Mouse (Mus musculus): ENCODE results near the gene Kirrel.

Gene Kirrel

DNA sequence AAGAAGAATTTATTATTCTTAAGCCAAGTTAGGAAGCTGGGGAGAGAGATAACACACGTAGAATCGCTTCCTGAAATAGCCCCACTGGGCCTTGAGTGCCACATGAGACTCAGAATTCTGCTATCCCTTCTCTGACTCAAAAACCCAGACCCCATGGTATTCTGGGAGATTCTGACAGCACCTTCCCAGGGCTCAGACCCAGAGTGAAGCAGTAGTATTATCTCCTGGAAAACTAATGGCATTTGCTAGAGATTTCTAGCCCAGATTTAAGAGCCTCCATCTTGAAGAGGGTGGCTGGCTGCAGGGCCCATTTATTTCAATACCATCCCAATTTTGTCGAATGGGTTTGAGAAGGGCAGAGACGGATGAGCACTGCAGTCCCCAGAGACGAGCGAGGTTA, 6.9 kb downstream of the Kirrel start:
- in situ Hi-C loops (cut with MseI, MboI), result no loop called here

DNA sequence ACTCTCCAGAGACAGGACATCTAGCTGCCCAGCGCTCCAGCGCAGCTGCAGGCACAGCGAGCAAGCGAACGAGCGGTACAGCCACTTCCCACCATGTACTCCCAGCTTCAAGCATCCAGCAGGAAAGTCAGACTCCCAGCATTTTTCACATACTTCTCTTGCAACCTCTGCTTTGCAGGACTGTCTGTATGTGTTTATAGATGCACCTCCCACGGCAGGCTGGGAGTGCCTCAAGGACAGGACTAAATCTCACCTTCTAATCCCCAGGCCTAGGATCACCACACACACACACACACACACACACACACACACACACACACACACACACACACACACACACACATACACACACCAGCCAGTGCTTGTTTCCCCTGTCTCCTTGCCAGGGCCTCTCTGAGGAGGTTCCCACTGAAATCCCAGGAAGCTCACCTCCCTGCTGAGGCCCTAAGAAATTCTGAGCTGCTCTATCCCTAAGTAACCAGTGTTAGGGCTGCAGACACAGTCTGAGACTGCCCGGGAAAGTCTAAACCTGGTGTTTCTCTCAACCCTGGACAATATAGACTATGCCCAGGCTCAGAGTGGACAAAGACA, 9.2 kb downstream of the Kirrel start:
- in situ Hi-C loops (cut with MseI, MboI), result no loop called here

DNA sequence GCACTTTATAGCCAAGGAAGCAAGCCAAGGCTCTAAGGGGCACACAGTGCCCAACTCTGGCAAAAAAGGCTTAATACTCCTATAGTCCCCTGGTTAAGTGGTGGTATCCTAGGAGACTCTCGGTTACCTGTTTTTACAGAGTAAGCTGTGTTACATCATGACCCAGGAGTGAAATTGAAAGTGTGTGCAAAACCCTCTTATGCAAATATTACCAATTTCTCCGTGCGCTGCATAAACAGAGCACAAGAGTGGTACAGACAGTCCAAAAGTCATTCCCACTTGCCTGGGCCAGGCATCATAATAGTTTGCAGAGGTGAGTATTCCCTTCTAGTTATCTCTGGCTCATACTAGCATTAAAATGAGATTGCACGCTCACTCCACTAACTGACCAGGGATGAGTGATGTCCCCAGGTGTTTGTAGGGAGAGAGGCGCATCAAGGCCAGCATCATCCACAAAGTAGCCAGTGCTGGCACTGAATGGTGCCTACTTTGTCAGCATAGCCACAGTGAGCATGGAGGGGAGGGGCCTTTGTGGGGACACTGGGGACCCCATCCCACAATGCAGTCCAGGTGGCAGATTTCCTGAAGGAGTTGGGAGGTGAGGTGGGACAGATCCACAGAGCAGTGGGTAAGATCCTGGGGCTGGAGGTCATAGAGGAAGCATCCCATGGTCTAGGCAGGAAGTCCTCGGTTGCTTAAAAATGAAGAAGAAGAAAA, 10.3 kb downstream of the Kirrel start:
- in situ Hi-C loops (cut with MseI, MboI), result no loop called here

DNA sequence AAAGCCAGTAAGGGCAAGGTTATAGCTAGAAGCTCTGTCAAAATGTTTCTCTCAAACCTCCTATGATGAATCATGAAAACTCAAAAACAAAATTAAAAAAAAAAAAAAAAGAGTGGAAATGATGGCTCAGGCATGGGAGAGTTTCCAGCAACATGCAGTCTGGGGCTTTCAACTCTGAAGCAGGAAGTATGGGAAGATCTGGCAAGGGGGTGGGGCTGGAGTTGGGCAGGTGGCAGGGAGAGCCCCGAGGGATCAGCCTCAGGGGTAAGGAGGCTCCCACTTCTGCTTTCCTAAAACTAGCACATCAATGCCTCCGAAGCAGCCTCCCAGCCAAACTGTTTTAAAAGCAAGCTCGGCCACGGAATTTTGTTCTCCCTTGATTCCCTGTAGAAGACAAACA, 11.4 kb downstream of the Kirrel start:
- in situ Hi-C loops (cut with MseI, MboI), result no loop called here

DNA sequence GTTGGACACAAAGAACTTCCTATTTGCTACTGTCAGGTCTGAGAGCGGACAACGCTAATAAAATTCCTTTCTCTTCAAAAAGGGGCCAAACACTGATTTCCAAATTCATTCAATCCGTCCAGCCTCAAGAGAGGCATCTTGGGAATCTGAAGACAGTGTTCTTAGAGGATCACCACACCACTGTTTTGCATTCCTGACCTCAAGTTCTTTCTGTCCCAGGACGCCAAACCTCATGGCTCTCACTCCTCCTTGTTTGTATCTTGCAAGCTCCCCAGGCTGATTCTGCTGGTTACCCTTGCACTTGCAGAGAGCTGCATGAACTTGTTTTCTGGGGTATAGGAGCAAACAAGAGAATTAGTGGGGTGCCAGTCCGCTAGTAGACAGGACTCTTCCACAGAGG, 12.2 kb downstream of the Kirrel start:
- in situ Hi-C loops (cut with MseI, MboI), result no loop called here

DNA sequence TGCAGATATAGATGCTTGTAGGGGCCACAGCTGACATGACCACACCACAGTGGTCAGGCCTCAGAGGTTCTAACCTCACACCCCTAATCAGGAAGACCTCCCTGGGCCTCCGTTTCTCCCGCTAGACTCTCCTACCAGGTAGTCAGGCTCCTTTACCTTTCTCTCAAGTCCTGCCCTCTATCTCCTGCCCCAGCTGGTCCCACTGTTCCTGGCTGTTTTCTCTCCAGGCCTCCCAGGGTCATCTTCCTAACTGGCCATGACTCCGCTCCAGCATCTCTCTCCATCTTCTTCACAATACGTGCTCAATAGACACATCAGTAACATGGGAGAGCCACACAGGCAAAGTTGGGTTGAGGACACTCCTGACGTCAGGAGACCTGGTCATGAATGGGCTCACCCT, 12.9 kb downstream of the Kirrel start:
- in situ Hi-C loops (cut with MseI, MboI), result no loop called here

DNA sequence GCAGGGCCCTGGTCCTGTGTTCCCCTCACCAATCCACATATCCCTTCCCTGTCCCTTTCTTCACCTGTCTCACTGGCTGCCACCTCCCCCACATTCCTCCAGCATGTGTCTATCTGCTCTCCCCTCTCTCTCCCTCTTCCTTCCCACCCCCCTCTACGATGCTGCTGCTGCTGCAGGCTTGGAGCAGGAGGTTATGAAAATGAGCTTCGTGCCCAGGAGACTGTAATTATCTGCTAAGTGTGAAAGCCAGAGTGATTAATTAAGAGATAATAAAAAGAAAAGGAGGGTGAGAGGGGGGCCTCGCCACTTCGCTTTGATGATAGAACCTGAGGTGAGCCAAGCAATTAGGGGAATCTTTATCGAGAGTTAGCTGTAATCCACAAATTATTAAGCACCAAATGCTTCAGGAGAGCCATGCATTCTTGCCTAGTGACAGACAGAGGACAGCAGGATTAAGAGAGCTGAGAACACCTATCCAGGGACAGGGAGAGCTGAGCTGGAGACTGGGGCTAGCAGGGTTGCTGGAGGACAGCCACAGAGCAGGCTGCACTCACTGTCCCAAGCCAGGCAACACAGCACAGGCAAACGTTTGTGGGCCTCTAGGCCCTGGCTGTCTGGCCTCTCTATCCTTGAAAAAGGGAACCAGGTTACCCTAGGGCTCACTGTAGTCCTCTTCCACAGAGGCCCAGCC, 13.6 kb downstream of the Kirrel start:
- in situ Hi-C loops (cut with MseI, MboI), result no loop called here

DNA sequence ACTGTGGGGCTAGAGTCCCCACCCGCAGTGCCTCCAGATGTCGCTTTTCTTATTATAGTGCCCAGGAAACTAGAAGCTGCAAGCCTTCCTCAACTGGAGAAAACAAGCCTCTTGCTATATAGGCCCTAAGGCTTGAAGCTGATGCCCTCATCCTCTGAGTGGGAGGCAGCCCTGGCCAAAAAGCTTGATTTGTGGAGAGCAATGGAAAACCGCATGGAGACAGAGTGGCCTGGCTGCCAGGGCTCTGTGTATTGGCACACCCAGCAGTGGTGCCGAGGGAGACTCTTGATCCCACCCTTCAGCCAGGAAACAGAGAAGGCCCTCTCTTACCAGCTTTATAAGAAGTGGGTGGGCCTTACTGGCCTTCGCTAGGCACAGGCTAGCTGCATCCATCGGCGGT, 15.4 kb downstream of the Kirrel start:
- in situ Hi-C loops (cut with MseI, MboI), result no loop called here

DNA sequence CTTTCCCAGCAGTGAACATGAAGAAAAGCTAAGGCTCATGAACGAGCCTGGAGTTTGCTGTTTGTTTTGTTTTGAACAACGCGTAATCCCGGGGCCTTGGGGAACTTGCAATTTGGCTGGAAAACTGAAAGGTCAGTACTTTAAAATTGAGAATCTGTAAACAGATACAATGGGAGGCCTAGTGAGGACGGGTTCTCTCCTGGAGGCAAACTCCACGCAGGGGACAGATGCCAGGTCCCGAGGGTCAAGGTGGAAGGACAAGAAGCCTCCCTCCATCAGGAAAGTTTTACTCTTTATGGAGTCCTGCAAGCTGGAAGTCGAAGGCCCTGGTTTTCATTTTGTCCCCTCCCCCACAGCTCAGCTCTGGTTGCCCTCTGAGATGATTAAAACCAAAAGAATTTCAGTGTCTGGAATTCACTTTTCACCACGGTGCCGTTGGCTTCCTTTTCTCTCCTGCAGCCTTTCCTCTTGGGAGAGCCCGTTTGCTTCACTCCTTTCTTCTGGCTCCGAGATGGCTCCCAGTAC, 16.7 kb downstream of the Kirrel start:
- in situ Hi-C loops (cut with MseI, MboI), result no loop called here

DNA sequence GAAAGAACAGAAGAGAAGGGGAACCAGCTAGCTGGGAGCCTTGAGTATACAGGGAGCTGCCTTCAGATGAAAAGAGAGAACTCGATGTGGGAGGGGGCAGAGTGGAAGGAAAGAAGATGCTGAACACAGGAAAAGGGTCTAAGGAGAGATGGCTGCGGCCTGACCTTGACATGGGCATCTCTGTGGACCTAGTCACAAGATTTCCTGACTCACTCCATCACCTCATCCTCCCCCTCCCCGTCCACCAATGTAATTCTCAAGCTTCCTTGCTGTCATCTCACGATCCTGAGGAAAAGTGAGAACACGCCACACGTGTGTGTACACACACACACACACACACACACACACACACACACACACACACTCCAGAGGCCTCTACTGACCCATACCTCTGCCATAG, 17.2 kb downstream of the Kirrel start:
- in situ Hi-C loops (cut with MseI, MboI), result no loop called here

DNA sequence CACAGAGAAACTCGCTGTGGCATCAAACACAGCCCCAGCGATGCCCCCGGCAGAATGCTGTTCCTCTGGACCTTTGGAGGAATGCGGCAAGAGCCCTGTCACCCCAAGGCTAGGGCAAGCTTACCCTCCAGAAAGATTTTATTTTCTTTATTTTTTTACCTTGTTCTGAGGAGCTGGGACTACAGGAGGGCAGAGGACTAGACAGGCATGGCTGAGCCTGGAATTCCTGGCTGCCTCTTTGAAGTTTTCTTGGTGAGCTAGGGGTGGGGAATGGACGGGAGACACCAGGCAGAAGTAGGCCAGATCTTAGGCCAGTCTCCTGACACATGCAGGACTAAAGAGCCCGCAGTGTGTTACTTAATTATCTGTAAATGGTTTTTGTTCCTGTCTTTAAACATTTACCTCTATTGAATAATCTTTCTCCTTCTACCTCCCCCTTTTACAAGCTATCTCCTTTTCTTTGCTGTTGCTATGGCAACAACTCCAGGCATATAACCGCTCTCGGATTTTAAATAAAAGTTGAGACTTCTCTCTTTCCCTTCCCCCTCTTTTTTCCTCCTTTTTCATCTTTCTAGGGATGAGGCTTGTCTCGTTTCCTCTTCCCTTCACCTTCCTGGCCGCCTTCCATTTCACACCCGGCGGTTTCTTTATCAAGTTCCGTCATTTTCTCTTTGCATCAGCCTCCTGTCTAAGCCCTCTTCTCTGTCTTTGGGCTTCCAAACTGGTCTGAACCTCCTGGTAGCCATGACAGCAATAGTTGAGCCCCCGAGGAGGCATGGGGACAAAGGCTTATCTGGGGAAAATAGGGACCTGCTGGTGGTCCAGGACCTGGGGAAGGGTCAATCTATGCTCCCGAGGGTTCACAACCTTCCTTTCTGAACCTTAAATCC, 19.9 kb downstream of the Kirrel start:
- in situ Hi-C loops (cut with MseI, MboI), result no loop called here

DNA sequence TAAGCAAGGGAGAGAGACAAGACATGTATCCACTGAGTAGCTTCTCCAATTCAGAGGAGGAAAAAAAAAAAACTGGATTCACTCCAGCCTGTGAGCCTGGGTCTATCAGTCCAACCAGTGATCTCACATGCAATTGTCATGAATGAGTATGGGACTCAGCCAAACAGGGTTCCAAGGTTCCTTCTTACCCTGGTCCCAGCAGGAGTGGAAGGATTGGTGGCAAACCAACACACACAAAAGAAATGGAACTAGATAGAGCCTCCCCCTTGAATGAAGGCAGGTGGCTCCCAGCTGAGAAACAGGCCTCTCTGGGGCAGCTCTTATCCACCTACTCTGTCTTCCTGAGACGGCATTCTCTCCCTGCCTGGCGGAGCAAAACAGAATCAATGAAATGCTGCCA, 21.5 kb downstream of the Kirrel start:
- in situ Hi-C loops (cut with MseI, MboI), result no loop called here

DNA sequence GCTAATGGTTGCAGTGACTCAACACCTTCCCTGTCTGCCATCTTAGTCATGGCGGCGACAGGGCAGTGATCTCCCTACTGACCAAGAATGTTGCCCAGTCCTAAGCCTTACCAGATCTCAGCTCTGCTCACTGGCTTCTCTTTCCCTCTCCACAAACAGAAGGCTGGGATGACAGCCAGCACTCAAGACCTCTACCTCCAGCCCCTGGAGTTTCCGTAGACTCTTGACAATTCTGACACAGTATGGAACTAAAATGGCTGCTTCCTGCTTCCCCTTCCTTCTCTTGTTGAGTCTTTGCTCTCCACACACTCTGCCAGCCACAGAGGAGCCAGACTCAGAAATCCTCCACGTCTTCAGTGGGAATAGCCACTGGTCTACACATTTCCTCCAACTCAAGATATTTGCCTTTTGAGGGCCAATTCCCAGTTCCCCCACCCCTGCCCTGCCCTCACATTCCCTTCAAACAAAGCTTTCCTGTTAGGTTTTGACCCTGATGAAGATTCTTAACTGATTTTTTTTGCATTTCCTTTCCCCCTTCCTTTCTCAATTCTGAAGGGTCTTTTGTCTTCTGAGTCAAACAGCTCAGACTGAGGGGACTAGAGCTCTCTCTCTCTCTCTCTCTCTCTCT, 22.3 kb downstream of the Kirrel start:
- in situ Hi-C loops (cut with MseI, MboI), result no loop called here

DNA sequence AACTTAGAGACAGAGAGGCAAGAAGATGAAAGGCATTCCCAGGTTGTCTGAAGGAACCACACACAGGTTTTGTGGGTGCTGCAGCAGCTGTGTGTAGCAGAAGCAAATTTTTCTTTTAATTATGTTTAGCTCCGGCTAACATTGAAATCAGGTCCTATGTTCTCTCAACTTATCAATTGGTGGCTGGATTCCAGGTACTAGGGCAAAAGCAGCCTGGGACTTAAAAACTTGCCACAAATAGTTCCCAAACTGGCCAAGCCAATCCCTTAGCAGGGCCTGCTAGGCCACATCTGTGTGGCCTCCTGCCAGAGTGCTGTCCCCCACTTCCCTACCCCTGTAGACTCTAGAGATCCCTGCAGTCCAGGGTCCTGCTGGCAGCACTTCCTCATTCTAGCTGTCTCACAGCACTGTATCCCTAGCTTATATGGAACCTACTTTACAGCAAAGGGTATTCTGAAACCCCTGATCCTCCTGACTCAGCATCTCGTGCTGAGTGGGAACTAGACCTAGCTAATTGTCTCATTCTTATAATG, 23.2 kb downstream of the Kirrel start:
- in situ Hi-C loops (cut with MseI, MboI), result no loop called here

DNA sequence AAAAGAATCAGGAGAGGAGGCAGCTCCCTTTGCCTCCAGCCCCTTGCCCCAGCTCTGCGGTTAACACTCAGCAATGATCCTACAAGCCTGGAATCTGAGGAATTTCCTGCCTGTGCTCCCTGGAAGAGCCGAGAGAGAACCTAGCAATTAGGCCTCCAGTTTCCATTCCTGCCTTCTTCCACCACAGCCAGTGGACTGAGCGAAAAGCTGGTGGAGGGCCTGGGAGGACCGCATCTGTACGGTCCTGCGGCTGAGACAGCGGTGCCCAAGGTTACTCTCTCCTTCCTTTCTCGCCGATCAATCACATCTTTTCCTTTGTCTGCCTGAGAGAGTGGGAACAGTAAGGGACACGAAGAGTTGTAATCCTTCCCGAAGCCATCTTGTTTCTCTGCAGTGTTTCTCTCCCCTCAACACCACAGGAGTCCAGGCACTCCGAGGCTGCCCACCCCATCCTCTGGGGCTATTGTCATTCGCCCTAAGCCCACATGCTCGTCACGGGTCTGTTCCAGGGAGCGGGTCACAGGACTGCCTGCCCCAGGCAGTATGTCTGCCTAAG, 23.8 kb downstream of the Kirrel start:
- in situ Hi-C loops (cut with MseI, MboI), result no loop called here

DNA sequence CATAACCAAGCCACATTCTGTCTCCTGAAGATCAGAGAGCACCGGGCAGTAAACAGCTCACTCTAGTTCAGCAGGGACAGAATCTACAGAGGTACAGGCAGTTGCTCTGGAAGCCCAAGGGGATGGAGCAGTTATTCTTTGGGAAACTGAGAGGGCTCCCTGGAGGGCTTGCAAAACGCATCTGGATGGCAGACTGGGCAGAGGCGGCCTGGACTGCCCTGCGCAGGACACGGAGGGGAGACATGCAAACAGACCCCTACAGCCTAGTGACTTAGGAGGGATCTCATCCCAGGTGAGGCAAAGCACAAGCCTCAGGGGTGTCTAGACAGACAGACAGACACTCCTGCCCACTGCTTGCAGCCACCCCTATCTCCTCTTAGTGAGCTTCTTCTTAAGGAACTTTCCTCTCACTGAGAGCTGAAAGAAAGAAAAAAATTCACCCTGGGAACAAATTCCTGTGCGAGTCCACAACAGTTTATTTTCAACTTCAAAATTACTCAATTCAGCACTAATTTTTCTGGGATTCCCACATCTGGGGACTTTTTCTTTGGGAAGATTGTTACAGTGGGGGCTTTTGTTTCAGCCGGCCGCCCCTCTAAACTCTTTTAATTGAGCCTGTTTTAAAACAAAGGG, 24.4 kb downstream of the Kirrel start:
- in situ Hi-C loops (cut with MseI, MboI), result no loop called here

DNA sequence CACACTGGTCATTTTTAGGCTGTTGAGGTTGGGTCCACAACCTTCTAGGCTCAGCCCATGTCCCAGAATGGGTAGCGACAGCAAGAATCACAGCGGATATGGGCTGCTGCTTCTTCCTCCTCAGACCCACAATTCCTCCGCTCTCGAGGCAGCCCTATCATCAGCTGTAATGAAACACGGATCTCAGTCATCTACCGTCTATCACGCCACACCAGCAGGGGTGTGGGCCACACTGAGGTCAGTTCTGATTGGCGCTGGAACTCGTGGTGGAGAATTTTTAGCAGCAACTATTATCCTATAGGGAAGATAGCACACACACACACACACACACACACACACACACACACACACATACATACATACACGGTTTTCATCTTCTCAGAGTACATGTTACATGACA, 25.1 kb downstream of the Kirrel start:
- in situ Hi-C loops (cut with MseI, MboI), result no loop called here

DNA sequence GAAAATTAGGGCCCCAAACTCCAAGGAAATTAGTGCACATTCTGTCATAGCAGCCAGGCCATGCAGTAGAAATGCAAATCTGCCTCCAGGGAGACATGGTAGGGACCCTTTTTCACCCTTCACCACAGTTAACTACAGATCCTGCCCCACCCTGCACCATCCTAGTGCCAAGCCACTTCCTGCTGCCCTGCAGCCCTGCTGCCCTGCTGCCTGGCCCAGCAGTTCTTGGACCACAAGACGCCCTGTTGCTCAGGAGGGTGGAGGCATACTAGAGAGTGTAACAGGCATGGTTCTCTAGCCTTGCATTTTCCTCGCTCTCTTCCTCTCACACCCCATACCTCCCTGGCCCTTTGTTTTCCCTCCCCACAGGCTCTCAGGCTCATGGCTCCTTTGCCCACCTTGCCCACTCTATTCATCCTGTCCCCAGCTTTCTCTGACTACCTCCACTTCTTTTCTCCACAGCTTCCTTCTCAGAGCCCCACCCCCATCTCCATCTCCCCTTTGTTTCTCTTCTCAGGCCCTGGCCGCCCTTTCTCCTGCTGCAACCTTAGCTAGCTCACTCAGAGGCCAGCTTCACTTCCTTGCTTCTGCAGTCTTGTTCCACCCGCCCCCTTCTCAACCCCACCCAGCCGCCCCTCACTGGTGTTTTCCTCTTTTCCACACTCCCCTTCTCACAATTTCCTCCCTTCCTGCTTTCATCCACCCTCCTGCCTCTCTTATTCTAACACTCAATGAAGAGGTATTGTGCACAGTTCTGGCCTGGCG, 29.9 kb downstream of the Kirrel start:
- in situ Hi-C loops (cut with MseI, MboI), result no loop called here

DNA sequence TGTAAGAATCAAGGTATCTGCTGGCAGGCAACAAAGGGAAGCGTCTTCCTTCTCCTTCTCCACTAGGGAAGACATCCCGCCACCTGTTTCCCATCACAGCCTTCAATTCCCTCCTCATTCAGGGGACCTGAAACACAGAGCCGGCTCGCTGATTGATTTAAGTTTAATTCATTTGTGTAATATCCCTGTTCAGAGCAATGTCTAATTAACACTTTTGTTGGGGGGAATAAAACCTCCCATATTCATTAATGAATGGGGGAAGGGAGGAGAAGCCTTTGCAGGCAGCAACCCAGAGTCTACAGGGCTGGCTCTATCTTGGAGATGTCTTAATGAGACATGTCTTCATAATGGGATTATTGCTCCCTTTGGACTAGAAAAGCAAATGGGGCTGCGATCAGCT, 34.3 kb downstream of the Kirrel start:
- in situ Hi-C loops (cut with MseI, MboI), result no loop called here

DNA sequence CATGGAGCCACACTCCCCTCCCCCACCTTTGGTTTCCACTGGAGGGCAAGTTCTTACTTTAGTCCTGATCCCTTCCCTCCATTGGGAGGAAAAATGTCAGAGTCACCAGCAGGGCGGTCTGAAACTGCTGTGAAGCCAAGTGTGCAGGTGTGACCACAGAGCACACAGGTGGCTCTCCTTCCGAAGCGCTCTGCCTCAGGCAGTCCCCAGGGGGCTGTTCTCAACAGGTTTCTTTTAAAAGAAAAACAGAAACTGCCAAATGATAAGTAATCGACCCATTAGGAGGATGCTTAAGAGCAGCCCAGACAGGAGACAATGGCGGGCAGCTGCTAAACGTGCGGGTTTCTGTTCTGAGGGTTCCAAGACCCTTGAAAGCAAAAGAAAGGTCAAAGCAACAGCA, 37.8 kb downstream of the Kirrel start:
- in situ Hi-C loops (cut with MseI, MboI), result no loop called here
